Mouse (Mus musculus): ENCODE data around the gene Nodal. TPM values are rescaled to one million over a fixed set of nuclear protein-coding genes. Genes with fewer than 3 reads are reported as not detected.

The Nodal gene
- total and polyA plus RNA-seq, 3 experiments: 0.13 TPM; not detected in 2

DNA sequence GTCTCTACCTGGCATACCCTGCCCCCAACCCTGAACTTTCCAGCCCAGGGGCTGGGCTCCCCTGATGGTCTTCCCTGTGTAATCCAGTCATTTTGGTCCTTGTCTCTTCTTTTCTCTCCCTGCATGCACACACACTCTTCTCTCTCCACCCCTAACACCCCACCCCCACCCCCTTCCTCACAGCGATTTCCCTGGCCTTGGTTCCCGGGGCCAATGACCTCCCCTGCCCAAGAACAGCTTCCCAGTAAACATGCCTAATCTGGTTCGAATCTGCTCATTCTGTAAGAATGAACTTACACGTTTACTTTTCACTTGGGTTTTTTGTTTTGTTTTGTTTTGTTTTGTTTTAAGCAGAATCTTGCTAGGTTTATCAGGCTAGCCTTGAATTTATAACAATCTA, 8.0 kb upstream of the Nodal start:
- TF ChIP-seq ZNF384 (IDR thresholded peaks at IDR 0.05; ENCODE audit: low read depth, low read length) (no peak), ZMIZ1 (IDR thresholded peaks at IDR 0.05; ENCODE audit: low read depth, low read length) (no peak), JUND (conservative IDR thresholded peaks at IDR 0.05; ENCODE audit: low read depth, low read length) (no peak), KAT2A (IDR thresholded peaks at IDR 0.05; ENCODE audit: insufficient replicate concordance, low read length) (no peak)
- H3K79me2 ChIP-seq (replicated peaks; ENCODE audit: control insufficient read depth, extremely low read depth, insufficient read depth, poor library complexity, severe bottlenecking): no peaks in the 10 kb centered on the region
- peaks cover 3 to 13% of the 10 kb centered on the region in 2 experiments; a peak in 2 of 4 replicates for H3K4me1 ChIP-seq (ENCODE audit: control insufficient read depth in 1 of 2, insufficient read depth in 2 of 2)
- DNase-seq (ENCODE audit: extremely low read depth): no peak
- H3K9me3 ChIP-seq (replicated peaks; ENCODE audit: low read length): no peaks in the 10 kb centered on the region
- no peaks in the 10 kb centered on the region for H3K36me3 ChIP-seq (replicated peaks in 1 of 2; ENCODE audit: control insufficient read depth in 1 of 2, insufficient read depth in 1 of 2, low read length in 1 of 2)
- H3K27ac ChIP-seq (ENCODE audit: insufficient read depth, low read depth): no peak overlapping the region
- H3K27me3 ChIP-seq (replicated peaks): no peaks in the 10 kb centered on the region
- no peak overlapping the region for H3K9ac ChIP-seq (ENCODE audit: insufficient read depth, low read depth)
- H3K4me2 ChIP-seq (ENCODE audit: insufficient read depth, low read depth, poor library complexity, severe bottlenecking): no peak overlapping the region
- in situ Hi-C loops (cut with MboI; ENCODE audit: low pct_ligation_motif_present, low pct_unique_long_range_greater_than_20kb, low sequenced_read_pairs) (no loop called here), dilution Hi-C loops (cut with MboI; ENCODE audit: extremely low pct_ligation_motif_present, extremely low pct_unique_long_range_greater_than_20kb, low sequenced_read_pairs) (no loop called here)
- no peak overlapping the region for H3K4me3 ChIP-seq (replicated peaks in 1 of 3; ENCODE audit: low read depth in 2 of 3, low read length in 2 of 3, poor library complexity in 1 of 3)

DNA sequence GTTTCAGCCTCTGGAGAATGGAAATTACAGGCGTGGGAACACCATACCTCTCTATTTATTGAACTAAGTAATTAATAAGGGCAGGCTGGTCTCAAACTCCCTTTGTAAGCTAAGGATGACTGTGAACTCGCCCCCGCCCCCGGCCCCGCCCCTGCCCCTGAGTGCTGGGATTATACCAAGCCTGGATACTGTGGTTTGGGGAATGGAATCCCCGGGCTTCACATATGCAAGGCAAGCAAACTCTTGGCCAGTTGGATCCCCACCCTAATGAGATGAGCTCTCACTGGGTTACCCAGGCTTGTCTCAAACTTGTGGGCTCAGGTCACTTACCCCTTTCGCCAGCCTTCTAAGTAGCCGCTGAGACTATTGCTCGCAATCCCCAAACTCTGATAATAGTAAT, 7.6 kb upstream of the Nodal start:
- H3K4me3 ChIP-seq (replicated peaks in 1 of 3; ENCODE audit: low read depth in 2 of 3, low read length in 2 of 3, poor library complexity in 1 of 3): no peak overlapping the region
- no peak overlapping the region for H3K4me2 ChIP-seq (ENCODE audit: insufficient read depth, low read depth, poor library complexity, severe bottlenecking)
- no peaks in the 10 kb centered on the region for H3K9me3 ChIP-seq (replicated peaks; ENCODE audit: low read length)
- TF ChIP-seq NRF1 (IDR thresholded peaks at IDR 0.05; ENCODE audit: low read depth, low read length) (no peak), MAX (IDR thresholded peaks at IDR 0.05; ENCODE audit: low read length) (no peak), KAT2A (IDR thresholded peaks at IDR 0.05; ENCODE audit: insufficient replicate concordance, low read length) (no peak), SIN3A (IDR thresholded peaks at IDR 0.05; ENCODE audit: low read length) (no peak), SMC3 (IDR thresholded peaks at IDR 0.05; ENCODE audit: low read depth, low read length) (no peak), TCF12 (IDR thresholded peaks at IDR 0.05; ENCODE audit: low read depth, low read length) (no peak), HCFC1 (IDR thresholded peaks at IDR 0.05; ENCODE audit: low read depth, low read length) (no peak), ETS1 (conservative IDR thresholded peaks at IDR 0.05; ENCODE audit: low read depth, low read length) (no peak), JUND (conservative IDR thresholded peaks at IDR 0.05; ENCODE audit: low read depth, low read length) (no peak), ZKSCAN1 (IDR thresholded peaks at IDR 0.05; ENCODE audit: borderline replicate concordance, low read depth, low read length) (no peak), MEF2A (IDR thresholded peaks at IDR 0.05; ENCODE audit: borderline replicate concordance, low read depth, low read length) (no peak), BHLHE40 (IDR thresholded peaks at IDR 0.05; ENCODE audit: low read depth, low read length) (no peak), NELFE (IDR thresholded peaks at IDR 0.05; ENCODE audit: low read depth, low read length) (no peak)
- no peak for DNase-seq (ENCODE audit: extremely low read depth)
- H3K27me3 ChIP-seq (replicated peaks): no peaks in the 10 kb centered on the region
- peaks cover 3 to 14% of the 10 kb centered on the region in 2 experiments; a peak in 2 of 4 replicates for H3K4me1 ChIP-seq (ENCODE audit: control insufficient read depth in 1 of 2, insufficient read depth in 2 of 2)
- in situ Hi-C loops (cut with MboI; ENCODE audit: low pct_ligation_motif_present, low pct_unique_long_range_greater_than_20kb, low sequenced_read_pairs) (no loop called here), dilution Hi-C loops (cut with MboI; ENCODE audit: extremely low pct_ligation_motif_present, extremely low pct_unique_long_range_greater_than_20kb, low sequenced_read_pairs) (no loop called here)
- no peak overlapping the region for H3K27ac ChIP-seq (ENCODE audit: insufficient read depth, low read depth)
- H3K9ac ChIP-seq (ENCODE audit: insufficient read depth, low read depth): no peak overlapping the region
- H3K36me3 ChIP-seq (replicated peaks in 1 of 2; ENCODE audit: control insufficient read depth in 1 of 2, insufficient read depth in 1 of 2, low read length in 1 of 2): no peaks in the 10 kb centered on the region
- no peaks in the 10 kb centered on the region for H3K79me2 ChIP-seq (replicated peaks; ENCODE audit: control insufficient read depth, extremely low read depth, insufficient read depth, poor library complexity, severe bottlenecking)

Measured in CH12.LX (cell line).